Mouse (Mus musculus): ENCODE measurements around the gene Olfr1128. TPM values are rescaled to one million over a fixed set of nuclear protein-coding genes. Genes with fewer than 3 reads are reported as not detected.

Olfr1128 gene
- 0.41 TPM for polyA plus RNA-seq (2017; shearing (Covaris generic))

DNA sequence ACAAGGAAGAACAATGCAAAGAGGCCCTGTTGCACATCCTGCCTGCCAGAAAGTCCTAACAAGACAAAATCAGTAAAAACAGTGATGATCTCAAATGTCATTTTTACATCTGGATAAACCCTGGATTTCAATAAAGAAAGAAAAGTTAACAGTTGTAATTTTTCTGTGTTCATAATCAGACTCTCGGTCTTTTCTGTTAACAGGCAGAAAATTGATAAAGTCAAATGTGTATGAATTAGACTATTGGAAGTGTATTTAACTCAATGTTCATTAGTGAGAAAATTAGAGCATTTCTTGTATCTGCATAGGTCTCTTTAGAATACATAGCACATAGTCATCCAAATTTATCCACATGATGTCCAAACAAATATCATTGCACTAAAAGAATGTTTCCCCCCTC is at the start of gene Olfr1128:
Gene Olfr1128 (minus strand): TSS at position 101 of the 400 bp plus-strand sequence.

DNA sequence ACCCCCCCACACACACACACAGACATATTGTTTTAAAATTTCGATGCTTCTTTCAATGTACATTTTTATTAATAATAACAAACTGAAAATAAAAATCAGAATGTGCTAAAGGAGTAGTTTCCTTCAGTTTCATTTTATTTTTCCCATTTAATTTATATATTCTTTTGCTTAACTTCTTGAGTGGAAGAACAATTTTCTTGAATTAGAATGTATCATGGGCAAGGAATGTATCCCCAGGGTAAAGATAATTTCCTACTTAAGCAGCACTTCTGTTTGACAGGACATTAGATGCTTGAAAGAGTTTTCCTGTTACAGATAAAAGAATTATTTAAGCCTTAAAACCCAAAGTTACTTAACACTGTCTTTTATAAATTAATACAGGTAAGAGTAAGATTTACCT is 28.3 kb upstream of the Olfr1128 start, which contains the start of gene Olfr1129:
Gene Olfr1129 (plus strand): TSS at position 301 of the 400 bp plus-strand sequence.

DNA sequence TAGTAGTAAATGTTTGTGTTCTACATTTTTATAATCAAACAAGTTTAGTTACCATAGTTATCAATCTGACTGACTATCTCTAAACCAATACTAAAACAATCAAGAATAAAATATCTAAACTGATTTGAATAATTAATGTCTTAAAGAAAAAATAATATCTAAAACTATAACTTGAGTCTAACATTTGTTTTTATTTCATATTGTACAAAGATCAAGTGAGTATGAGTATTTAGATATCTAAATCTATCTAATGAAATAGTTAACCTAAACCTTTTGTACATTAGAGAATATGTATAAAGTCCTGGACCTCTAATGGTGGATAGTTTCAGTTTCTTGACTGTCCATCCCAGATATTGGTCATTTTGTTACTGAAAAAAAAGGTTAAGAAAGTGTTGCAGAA is 13.8 kb downstream of the Olfr1128 start, which contains the start of gene Olfr153:
Gene Olfr153 (plus strand): TSS at position 301 of the 400 bp plus-strand sequence.

DNA sequence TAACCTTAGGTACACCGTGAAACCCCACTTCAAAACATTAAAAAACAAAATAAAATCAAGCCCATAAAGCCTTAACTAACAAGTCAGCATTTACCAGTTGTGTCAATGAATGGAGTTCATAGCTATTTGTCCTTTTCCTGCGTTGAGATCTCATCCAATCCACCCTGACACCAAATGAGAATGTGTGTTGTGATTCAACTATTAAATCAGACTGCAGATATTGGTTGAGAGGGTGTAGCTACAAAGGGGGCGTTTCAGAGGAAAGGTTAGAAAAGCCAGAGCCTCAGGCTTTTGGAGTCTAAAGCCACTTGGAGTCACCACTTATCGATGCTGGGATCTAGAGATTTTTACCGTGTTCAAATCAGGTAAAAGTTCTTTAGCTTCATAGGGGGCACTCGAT is 39.1 kb downstream of the Olfr1128 start, which contains the start of gene Pramel6:
Gene Pramel6 (plus strand): TSS at position 301 of the 400 bp plus-strand sequence.

DNA sequence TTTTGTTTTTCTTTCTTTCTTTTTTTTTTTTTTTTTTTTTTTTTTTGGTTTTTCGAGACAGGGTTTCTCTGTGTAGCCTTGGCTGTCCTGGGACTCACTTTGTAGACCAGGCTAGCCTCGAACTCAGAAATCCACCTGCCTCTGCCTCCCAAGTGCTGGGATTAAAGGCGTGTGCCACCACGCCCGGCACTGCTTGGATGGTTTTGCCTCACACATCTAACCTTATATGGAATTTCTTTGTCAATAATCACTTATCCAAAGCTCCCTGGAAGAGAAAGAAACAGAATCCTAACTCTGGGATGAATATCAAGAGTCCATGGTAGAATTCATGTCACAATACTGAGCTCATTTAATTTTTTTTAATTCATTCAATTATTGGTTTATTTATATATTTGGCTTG is 48.3 kb downstream of the Olfr1128 start, which contains the start of gene Pramel7:
Gene Pramel7 (minus strand): TSS at position 101 of the 400 bp plus-strand sequence.

Other genes starting within 250 kb of the Olfr1128 start
- gene Olfr1118, start 238.0 kb downstream of the Olfr1128 start, polyA plus RNA-seq (2017; shearing (Covaris generic)), result not detected
- not detected for gene Olfr1120, start 190.7 kb downstream of the Olfr1128 start, polyA plus RNA-seq (2017; shearing (Covaris generic))
- not detected for gene Olfr1121, start 175.6 kb downstream of the Olfr1128 start, polyA plus RNA-seq (2017; shearing (Covaris generic))
- 0.07 TPM for gene Olfr1122, start 159.7 kb downstream of the Olfr1128 start, polyA plus RNA-seq (2017; shearing (Covaris generic))
- gene Olfr1123, start 128.9 kb downstream of the Olfr1128 start, polyA plus RNA-seq (2017; shearing (Covaris generic)), result not detected
- gene Olfr1124, start 115.3 kb downstream of the Olfr1128 start, polyA plus RNA-seq (2017; shearing (Covaris generic)), result 0.30 TPM
- not detected for gene Olfr1126, start 91.6 kb downstream of the Olfr1128 start, polyA plus RNA-seq (2017; shearing (Covaris generic))
- not detected for gene Pramel7, start 48.4 kb downstream of the Olfr1128 start, polyA plus RNA-seq (2017; shearing (Covaris generic))
- gene Pramel6, start 39.0 kb downstream of the Olfr1128 start, polyA plus RNA-seq (2017; shearing (Covaris generic)), result not detected
- gene Olfr153, start 13.7 kb downstream of the Olfr1128 start, polyA plus RNA-seq (2017; shearing (Covaris generic)), result not detected
- gene Olfr1129, start 28.4 kb upstream of the Olfr1128 start, polyA plus RNA-seq (2017; shearing (Covaris generic)), result not detected
- not detected for gene Olfr1130, start 60.7 kb upstream of the Olfr1128 start, polyA plus RNA-seq (2017; shearing (Covaris generic))
- not detected for gene Olfr1131, start 81.6 kb upstream of the Olfr1128 start, polyA plus RNA-seq (2017; shearing (Covaris generic))
- not detected for gene Olfr1132, start 92.0 kb upstream of the Olfr1128 start, polyA plus RNA-seq (2017; shearing (Covaris generic))
- not detected for gene Olfr1133, start 101.8 kb upstream of the Olfr1128 start, polyA plus RNA-seq (2017; shearing (Covaris generic))
- gene Olfr1134, start 112.9 kb upstream of the Olfr1128 start, polyA plus RNA-seq (2017; shearing (Covaris generic)), result not detected
- gene Olfr1135, start 128.1 kb upstream of the Olfr1128 start, polyA plus RNA-seq (2017; shearing (Covaris generic)), result not detected
- gene Olfr1136, start 148.4 kb upstream of the Olfr1128 start, polyA plus RNA-seq (2017; shearing (Covaris generic)), result not detected
- gene Olfr1137, start 167.6 kb upstream of the Olfr1128 start, polyA plus RNA-seq (2017; shearing (Covaris generic)), result not detected
- gene Olfr1138, start 194.4 kb upstream of the Olfr1128 start, polyA plus RNA-seq (2017; shearing (Covaris generic)), result 0.41 TPM
- not detected for gene Olfr1140, start 198.2 kb upstream of the Olfr1128 start, polyA plus RNA-seq (2017; shearing (Covaris generic))
- not detected for gene Olfr1141, start 208.4 kb upstream of the Olfr1128 start, polyA plus RNA-seq (2017; shearing (Covaris generic))
- not detected for gene Olfr152, start 233.9 kb upstream of the Olfr1128 start, polyA plus RNA-seq (2017; shearing (Covaris generic))